Mouse (Mus musculus): Measurements from ENCODE around the gene Trim16. TPM values are rescaled to one million over a fixed set of nuclear protein-coding genes. Genes with fewer than 3 reads are reported as not detected.

Trim16 gene
- polyA plus RNA-seq, 1 experiment: 5.7 TPM

GRCm38 (mm10) chr11:62816591-62816990 lies 3.4 kb upstream of the Trim16 start:
- DNase-seq (ENCODE audit: low read depth): peak; percentile 4
- TF ChIP-seq POLR2A (IDR thresholded peaks at IDR 0.05; ENCODE audit: borderline replicate concordance, extremely low read depth, insufficient read depth, insufficient read length, poor library complexity, severe bottlenecking) (no peak), CTCF (IDR thresholded peaks at IDR 0.05; ENCODE audit: borderline replicate concordance, extremely low read depth, insufficient read depth, insufficient read length) (no peak)

- TF ChIP-seq POLR2A (IDR thresholded peaks at IDR 0.05; ENCODE audit: borderline replicate concordance, extremely low read depth, insufficient read depth, insufficient read length, poor library complexity, severe bottlenecking) (no peak), CTCF (IDR thresholded peaks at IDR 0.05; ENCODE audit: borderline replicate concordance, extremely low read depth, insufficient read depth, insufficient read length) (no peak)
- DNase-seq (ENCODE audit: low read depth): no peak
These were observed 858 bp upstream of the Trim16 start for GRCm38 (mm10) chr11:62819059-62819686.

- no peak for TF ChIP-seq CTCF (IDR thresholded peaks at IDR 0.05; ENCODE audit: borderline replicate concordance, extremely low read depth, insufficient read depth, insufficient read length)
- no peak for TF ChIP-seq POLR2A (IDR thresholded peaks at IDR 0.05; ENCODE audit: borderline replicate concordance, extremely low read depth, insufficient read depth, insufficient read length, poor library complexity, severe bottlenecking)
- DNase-seq (ENCODE audit: low read depth): peak; percentile 41
These were observed 818 bp downstream of the Trim16 start for GRCm38 (mm10) chr11:62820661-62821437.

GRCm38 (mm10) chr11:62821893-62822292 lies 1.9 kb downstream of the Trim16 start:
- TF ChIP-seq POLR2A (IDR thresholded peaks at IDR 0.05; ENCODE audit: borderline replicate concordance, extremely low read depth, insufficient read depth, insufficient read length, poor library complexity, severe bottlenecking) (no peak), CTCF (IDR thresholded peaks at IDR 0.05; ENCODE audit: borderline replicate concordance, extremely low read depth, insufficient read depth, insufficient read length) (no peak)
- no peak for DNase-seq (ENCODE audit: low read depth)

GRCm38 (mm10) chr11:62824211-62824610 lies 4.2 kb downstream of the Trim16 start:
- TF ChIP-seq CTCF (IDR thresholded peaks at IDR 0.05; ENCODE audit: borderline replicate concordance, extremely low read depth, insufficient read depth, insufficient read length) (no peak), POLR2A (IDR thresholded peaks at IDR 0.05; ENCODE audit: borderline replicate concordance, extremely low read depth, insufficient read depth, insufficient read length, poor library complexity, severe bottlenecking) (no peak)
- DNase-seq (ENCODE audit: low read depth): no peak

- TF ChIP-seq CTCF (IDR thresholded peaks at IDR 0.05; ENCODE audit: borderline replicate concordance, extremely low read depth, insufficient read depth, insufficient read length) (no peak), POLR2A (IDR thresholded peaks at IDR 0.05; ENCODE audit: borderline replicate concordance, extremely low read depth, insufficient read depth, insufficient read length, poor library complexity, severe bottlenecking) (no peak)
- DNase-seq (ENCODE audit: low read depth): no peak
These were observed 5.4 kb downstream of the Trim16 start for GRCm38 (mm10) chr11:62825222-62826105.

- DNase-seq (ENCODE audit: low read depth): no peak
- no peak for TF ChIP-seq CTCF (IDR thresholded peaks at IDR 0.05; ENCODE audit: borderline replicate concordance, extremely low read depth, insufficient read depth, insufficient read length)
- no peak for TF ChIP-seq POLR2A (IDR thresholded peaks at IDR 0.05; ENCODE audit: borderline replicate concordance, extremely low read depth, insufficient read depth, insufficient read length, poor library complexity, severe bottlenecking)
These were observed 6.2 kb downstream of the Trim16 start for GRCm38 (mm10) chr11:62826106-62826733.

- no peak for TF ChIP-seq CTCF (IDR thresholded peaks at IDR 0.05; ENCODE audit: borderline replicate concordance, extremely low read depth, insufficient read depth, insufficient read length)
- TF ChIP-seq POLR2A (IDR thresholded peaks at IDR 0.05; ENCODE audit: borderline replicate concordance, extremely low read depth, insufficient read depth, insufficient read length, poor library complexity, severe bottlenecking): no peak
- DNase-seq (ENCODE audit: low read depth): no peak
These were observed 7.1 kb downstream of the Trim16 start for GRCm38 (mm10) chr11:62827135-62827534.

GRCm38 (mm10) chr11:62827911-62828310 lies 7.9 kb downstream of the Trim16 start:
- no peak for DNase-seq (ENCODE audit: low read depth)
- TF ChIP-seq POLR2A (IDR thresholded peaks at IDR 0.05; ENCODE audit: borderline replicate concordance, extremely low read depth, insufficient read depth, insufficient read length, poor library complexity, severe bottlenecking) (no peak), CTCF (IDR thresholded peaks at IDR 0.05; ENCODE audit: borderline replicate concordance, extremely low read depth, insufficient read depth, insufficient read length) (no peak)

- no peak for DNase-seq (ENCODE audit: low read depth)
- TF ChIP-seq CTCF (IDR thresholded peaks at IDR 0.05; ENCODE audit: borderline replicate concordance, extremely low read depth, insufficient read depth, insufficient read length) (no peak), POLR2A (IDR thresholded peaks at IDR 0.05; ENCODE audit: borderline replicate concordance, extremely low read depth, insufficient read depth, insufficient read length, poor library complexity, severe bottlenecking) (no peak)
These were observed 10.4 kb downstream of the Trim16 start for GRCm38 (mm10) chr11:62830387-62830786.

GRCm38 (mm10) chr11:62831906-62832305 lies 11.9 kb downstream of the Trim16 start:
- TF ChIP-seq POLR2A (IDR thresholded peaks at IDR 0.05; ENCODE audit: borderline replicate concordance, extremely low read depth, insufficient read depth, insufficient read length, poor library complexity, severe bottlenecking) (no peak), CTCF (IDR thresholded peaks at IDR 0.05; ENCODE audit: borderline replicate concordance, extremely low read depth, insufficient read depth, insufficient read length) (no peak)
- no peak for DNase-seq (ENCODE audit: low read depth)

Measured in brain, embryonic 14.5 days (tissue).